Mouse (Mus musculus) MEL-GATA-1-ER (cell line): ENCODE measurements around the gene Fes.
A peak's percentile ranks its signal among the peaks of the same experiment; 100 is the strongest.

Source experiments
- DNase-seq: peaks from one replicate; pipeline ENCODE4 v3.0.0-alpha.2; 2012; ENCODE audit warnings: low read depth; ENCODE audit errors: extremely low read depth

Fes gene

GRCm38 (mm10) chr7:80374733-80375132 lies 13.0 kb downstream of the Fes start:
- DNase-seq = no peak

GRCm38 (mm10) chr7:80374280-80374679 lies 13.5 kb downstream of the Fes start:
- DNase-seq = no peak

- peak; percentile 72 for DNase-seq
Measured at GRCm38 (mm10) chr7:80373850-80374249, 13.9 kb downstream of the Fes start.

- peak; percentile 57 for DNase-seq
Measured at GRCm38 (mm10) chr7:80373352-80373751, 14.4 kb downstream of the Fes start.

GRCm38 (mm10) chr7:80372667-80373066 lies 15.1 kb downstream of the Fes start:
- no peak for DNase-seq

GRCm38 (mm10) chr7:80372166-80372565 lies 15.6 kb downstream of the Fes start:
- DNase-seq = no peak

- no peak for DNase-seq
Measured at GRCm38 (mm10) chr7:80371041-80371751, 16.6 kb downstream of the Fes start, which contains the start of gene Man2a2. Gene Man2a2, minus strand, starts transcription at chr7:80371375.

- peak; percentile 50 for DNase-seq
Measured at GRCm38 (mm10) chr7:80370649-80371040, 17.1 kb downstream of the Fes start.

GRCm38 (mm10) chr7:80369967-80370431 lies 17.7 kb downstream of the Fes start:
- DNase-seq = no peak

GRCm38 (mm10) chr7:80369461-80369860 lies 18.3 kb downstream of the Fes start:
- no peak for DNase-seq

- DNase-seq = no peak
Measured at GRCm38 (mm10) chr7:80368635-80369421, 18.9 kb downstream of the Fes start.

- no peak for DNase-seq
Measured at GRCm38 (mm10) chr7:80368009-80368408, 19.7 kb downstream of the Fes start.

- DNase-seq = no peak
Measured at GRCm38 (mm10) chr7:80367232-80367631, 20.5 kb downstream of the Fes start.

- DNase-seq = no peak
Measured at GRCm38 (mm10) chr7:80365759-80366158, 22.0 kb downstream of the Fes start.

- DNase-seq = no peak
Measured at GRCm38 (mm10) chr7:80360435-80360834, 27.3 kb downstream of the Fes start.

- no peak for DNase-seq
Measured at GRCm38 (mm10) chr7:80358039-80358438, 29.7 kb downstream of the Fes start.

GRCm38 (mm10) chr7:80357156-80357555 lies 30.6 kb downstream of the Fes start:
- no peak for DNase-seq

GRCm38 (mm10) chr7:80356351-80356750 lies 31.4 kb downstream of the Fes start:
- no peak for DNase-seq

GRCm38 (mm10) chr7:80352920-80353319 lies 34.8 kb downstream of the Fes start:
- DNase-seq = no peak

GRCm38 (mm10) chr7:80350808-80351207 lies 36.9 kb downstream of the Fes start:
- DNase-seq = no peak

GRCm38 (mm10) chr7:80347670-80348586 lies 39.8 kb downstream of the Fes start:
- no peak for DNase-seq
